Comparison of ENCODE assay signal across 8 mouse cellular contexts in genomic region chrX:75577582-75578324, GRCm38 (mm10). TPM values are rescaled to one million over a fixed set of nuclear protein-coding genes. Genes with fewer than 3 reads are reported as not detected.
DNase-seq lines count a peak whose midpoint lies in the region; ATAC-seq and TF ChIP-seq lines count a peak whose summit lies in the region.

Rab39b (minus strand) TSS chrX:75578231.

- no peaks in the 10 kb centered on the region for H3K4me1 ChIP-seq in heart, embryonic 13.5 days
- no peaks in the 10 kb centered on the region for H3K4me1 ChIP-seq in liver, embryonic 14.5 days (replicated peaks; ENCODE audit: control insufficient read depth in 2 of 2, insufficient read depth in 2 of 2, low read length in 1 of 2)

- no peak for TF ChIP-seq EP300 in liver, embryonic 14.5 days (IDR thresholded peaks at IDR 0.05; ENCODE audit: low read depth)

- no peak within 1 kb of the TSS for H3K27ac ChIP-seq in heart, embryonic 13.5 days (replicated peaks)
- no peak within 1 kb of the TSS for H3K27ac ChIP-seq in liver, embryonic 14.5 days

- 12% methylated on average over 41 of the region's 41 CpGs for WGBS in heart, embryonic 13.5 days
- WGBS in liver, embryonic 14.5 days (ENCODE audit: insufficient replicate concordance) = 14% methylated on average over 37 of the region's 41 CpGs

- peak within 1 kb of the TSS; percentile 54 for H3K4me3 ChIP-seq in heart, embryonic 13.5 days
- H3K4me3 ChIP-seq in liver, embryonic 14.5 days (ENCODE audit: insufficient read depth in 1 of 2, low read depth in 2 of 2, low read length in 2 of 2) = peak within 1 kb of the TSS in 1 of 2 experiments; percentile 8; a peak in 1 of 4 replicates

- peak; percentile 35 for DNase-seq in CD4-positive helper T cell, adult 2 months (ENCODE audit: low read depth, low spot score)
- peak; percentile 34 for DNase-seq in ZHBTc4 (ENCODE audit: low read depth, low spot score)
- peak; percentile 71 for DNase-seq in embryo, embryonic 10.5 days (ENCODE audit: low spot score)
- peak; percentile 1 to 37 for DNase-seq in kidney, postnatal 25 days
- DNase-seq in liver, embryonic 14.5 days (ENCODE audit: low read depth in 3 of 3, low spot score in 3 of 3) = no peak
- DNase-seq in retina, adult 2 months (ENCODE audit: low read depth, low spot score) = peak; percentile 23
- DNase-seq in spleen, postnatal 36 days (ENCODE audit: low spot score in 2 of 2) = no peak

- peak within 1 kb of the TSS; percentile 58 for H3K9ac ChIP-seq in heart, embryonic 13.5 days
- H3K9ac ChIP-seq in liver, embryonic 14.5 days (replicated peaks) = no peak within 1 kb of the TSS

- peaks cover 6% of the 10 kb centered on the region; the same call in 1 of the 2 replicates for H3K27me3 ChIP-seq in heart, embryonic 13.5 days (replicated peaks)
- H3K27me3 ChIP-seq in liver, embryonic 14.5 days (ENCODE audit: control insufficient read depth, insufficient read depth, low read length) = no peaks in the 10 kb centered on the region

- no peak for TF ChIP-seq CTCF in liver, embryonic 14.5 days (IDR thresholded peaks at IDR 0.05; ENCODE audit: low read depth)

- H3K36me3 ChIP-seq in heart, embryonic 13.5 days = no peaks in the 10 kb centered on the region
- no peaks in the 10 kb centered on the region for H3K36me3 ChIP-seq in liver, embryonic 14.5 days (replicated peaks; ENCODE audit: control insufficient read depth, insufficient read depth, low read depth)

- H3K4me2 ChIP-seq in heart, embryonic 13.5 days = peak within 1 kb of the TSS; percentile 71
- H3K4me2 ChIP-seq in liver, embryonic 14.5 days (ENCODE audit: low read depth) = peak within 1 kb of the TSS; percentile 22; the same call in 1 of the 2 replicates

- no peak for ATAC-seq in heart, embryonic 13.5 days (ENCODE audit: extremely low read depth, insufficient number of reproducible peaks, low FRiP score, low TSS enrichment)
- ATAC-seq in liver, embryonic 14.5 days (ENCODE audit: insufficient read depth) = no peak

- H3K9me3 ChIP-seq in heart, embryonic 13.5 days = no peaks in the 10 kb centered on the region
- no peaks in the 10 kb centered on the region for H3K9me3 ChIP-seq in liver, embryonic 14.5 days (ENCODE audit: control insufficient read depth, low read length)

RNA-seq across cellular contexts. Expression of gene Rab39b, which starts in this region (rescaled TPM):
- polyA plus RNA-seq in heart, embryonic 13.5 days (2015; fragmentation: Nextera tagmentation; extraction: Ambion mirVana) = 0.40 and 0.41 TPM in 2 replicates
- 0.01 and 0.02 TPM in 2 replicates for polyA plus RNA-seq in liver, embryonic 14.5 days (2012; rRNA removed)
- polyA plus RNA-seq in liver, embryonic 14.5 days (2014; fragmentation: Nextera tagmentation; extraction: Ambion mirVana) = not detected in 2 replicates

Comparison
In these comparisons a context has a peak if more than half of its experiments do, and no peak if none do; other contexts are left out.
1. DNase-seq: peak in CD4-positive helper T cell, adult 2 months (single experiment), ZHBTc4 (single experiment), embryo, embryonic 10.5 days (single experiment), kidney, postnatal 25 days (2 of 2) and retina, adult 2 months (single experiment); none in liver, embryonic 14.5 days (0 of 3) and spleen, postnatal 36 days (0 of 2).